Mouse (Mus musculus) liver, adult (tissue): ENCODE data around the gene Sox6.

Experiments
- GATA4 ChIP-seq: IDR thresholded peaks from 2 replicates; pipeline ENCODE4 v1.6.1; 2014; ENCODE audit warnings: mild to moderate bottlenecking, low read length; ENCODE audit not compliant: insufficient replicate concordance

Gene Sox6

GRCm38 (mm10) chr7:115462276-115462675 is 576.3 kb downstream of the Sox6 start:
- no peak for TF ChIP-seq GATA4

- no peak for TF ChIP-seq GATA4
These were observed 583.6 kb downstream of the Sox6 start for GRCm38 (mm10) chr7:115454988-115455387.

GRCm38 (mm10) chr7:115453713-115454073 is 584.9 kb downstream of the Sox6 start:
- no peak for TF ChIP-seq GATA4

GRCm38 (mm10) chr7:115453042-115453712 is 585.4 kb downstream of the Sox6 start:
- TF ChIP-seq GATA4: no peak

- TF ChIP-seq GATA4: no peak
These were observed 588.0 kb downstream of the Sox6 start for GRCm38 (mm10) chr7:115450431-115451195.

- no peak for TF ChIP-seq GATA4
These were observed 590.1 kb downstream of the Sox6 start for GRCm38 (mm10) chr7:115448403-115449025.

GRCm38 (mm10) chr7:115447091-115447490 is 591.5 kb downstream of the Sox6 start:
- TF ChIP-seq GATA4: no peak

GRCm38 (mm10) chr7:115446481-115447016 is 592.0 kb downstream of the Sox6 start:
- no peak for TF ChIP-seq GATA4

GRCm38 (mm10) chr7:115426161-115426982 is 612.2 kb downstream of the Sox6 start:
- TF ChIP-seq GATA4: no peak

- no peak for TF ChIP-seq GATA4
These were observed 615.8 kb downstream of the Sox6 start for GRCm38 (mm10) chr7:115422828-115423227.

GRCm38 (mm10) chr7:115420960-115421359 is 617.6 kb downstream of the Sox6 start:
- no peak for TF ChIP-seq GATA4
